Mouse (Mus musculus): ENCODE data around the gene Ccdc85a. TPM values are rescaled to one million over a fixed set of nuclear protein-coding genes. Genes with fewer than 3 reads are reported as not detected.
A peak's percentile ranks its signal among the peaks of the same experiment; 100 is the strongest.
"Not testable (repeated sequence)": the region's sequence is repeated elsewhere in the genome, so short reads cannot be mapped to it uniquely, and the experiment has no call there.

Ccdc85a gene
- total RNA-seq, 2 experiments from 2014 or later, result 7.1 to 11.4 TPM

- intact Hi-C loops (cut with DNase I; ENCODE audit: low total_unique reads), result no loop called here
- DNase-seq, result no peak
Measured at GRCm38 (mm10) chr11:28459165-28459564, 125.0 kb downstream of the Ccdc85a start.

- intact Hi-C loops (cut with DNase I; ENCODE audit: low total_unique reads), result no loop called here
Measured at GRCm38 (mm10) chr11:28439877-28440276, 144.2 kb downstream of the Ccdc85a start.

GRCm38 (mm10) chr11:28422451-28423231 is 161.5 kb downstream of the Ccdc85a start:
- intact Hi-C loops (cut with DNase I; ENCODE audit: low total_unique reads), result no loop called here
- no peak for DNase-seq

More at GRCm38 (mm10) chr11:28439877-28440276, 144.2 kb downstream of the Ccdc85a start:
- no peak for DNase-seq

- DNase-seq, result no peak
- intact Hi-C loops (cut with DNase I; ENCODE audit: low total_unique reads), result no loop called here
Measured at GRCm38 (mm10) chr11:28415841-28416240, 168.3 kb downstream of the Ccdc85a start.

- intact Hi-C loops (cut with DNase I; ENCODE audit: low total_unique reads); DNase-seq: not testable (repeated sequence)
Measured at GRCm38 (mm10) chr11:28409880-28410279, 174.2 kb downstream of the Ccdc85a start.

- DNase-seq, result no peak
- intact Hi-C loops (cut with DNase I; ENCODE audit: low total_unique reads), result no loop called here
Measured at GRCm38 (mm10) chr11:28397166-28397565, 187.0 kb downstream of the Ccdc85a start.

- intact Hi-C loops (cut with DNase I; ENCODE audit: low total_unique reads), result no loop called here
- DNase-seq, result no peak
Measured at GRCm38 (mm10) chr11:28375891-28376290, 208.2 kb downstream of the Ccdc85a start.

- intact Hi-C loops (cut with DNase I; ENCODE audit: low total_unique reads), result no loop called here
- no peak for DNase-seq
Measured at GRCm38 (mm10) chr11:28374636-28375035, 209.5 kb downstream of the Ccdc85a start.

- DNase-seq; intact Hi-C loops (cut with DNase I; ENCODE audit: low total_unique reads): not testable (repeated sequence)
Measured at GRCm38 (mm10) chr11:28371381-28371780, 212.7 kb downstream of the Ccdc85a start.

- no peak for DNase-seq
- intact Hi-C loops (cut with DNase I; ENCODE audit: low total_unique reads), result no loop called here
Measured at GRCm38 (mm10) chr11:28365929-28366244, 218.2 kb downstream of the Ccdc85a start.

GRCm38 (mm10) chr11:28365209-28365928 is 218.8 kb downstream of the Ccdc85a start:
- peak; percentile 78 for DNase-seq
- intact Hi-C loops (cut with DNase I; ENCODE audit: low total_unique reads), result no loop called here

- intact Hi-C loops (cut with DNase I; ENCODE audit: low total_unique reads), result no loop called here
- DNase-seq, result no peak
Measured at GRCm38 (mm10) chr11:28343465-28343864, 240.7 kb downstream of the Ccdc85a start.

- intact Hi-C loops (cut with DNase I; ENCODE audit: low total_unique reads), result no loop called here
- DNase-seq, result no peak
Measured at GRCm38 (mm10) chr11:28341887-28342286, 242.2 kb downstream of the Ccdc85a start.

- DNase-seq; intact Hi-C loops (cut with DNase I; ENCODE audit: low total_unique reads): not testable (repeated sequence)
Measured at GRCm38 (mm10) chr11:28339224-28340150, 244.6 kb downstream of the Ccdc85a start, which contains the start of gene Gm6685. Gene Gm6685 (minus strand): TSS chr11:28339867.

Other genes with a start within 250 kb of the Ccdc85a start
- gene Gm6685, start 244.5 kb downstream of the Ccdc85a start, total RNA-seq (2021), result 1 to 10 TPM; 4.4 to 5.6 TPM

Measured in gastrocnemius, postnatal 14 days (tissue).